Mouse (Mus musculus) layer of hippocampus, adult 11-12 months (tissue): ENCODE measurements around the gene Actr2.
"Not testable (repeated sequence)": the region's sequence is repeated elsewhere in the genome, so short reads cannot be mapped to it uniquely, and the experiment has no call there.

Experiments used
- DNase-seq: peaks from one replicate; pipeline ENCODE4 v3.0.0; 2022; ENCODE audit warnings: low spot score

The Actr2 gene

GRCm38 (mm10) chr11:20045586-20045985 lies 67.1 kb downstream of the Actr2 start:
- no peak for DNase-seq

DNA sequence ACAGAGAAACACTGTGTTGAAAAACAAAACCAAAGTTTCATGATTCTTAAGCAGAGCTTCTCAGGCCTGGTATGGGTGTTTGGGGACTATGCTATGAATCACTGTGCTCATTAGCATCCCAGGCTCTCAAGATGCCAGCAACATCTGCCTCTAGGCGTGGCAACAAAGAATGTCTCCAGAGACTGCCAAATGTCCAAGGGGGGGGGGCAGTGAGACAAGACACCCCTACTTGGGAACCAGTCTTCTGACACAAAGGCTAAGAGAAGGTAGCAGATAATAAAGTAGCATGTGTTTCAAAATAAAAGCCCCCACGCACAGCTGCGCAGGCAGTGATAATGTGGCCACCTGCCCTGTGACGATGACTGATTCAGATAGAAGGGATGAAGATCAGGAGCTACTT lies 69.5 kb downstream of the Actr2 start:
- DNase-seq, result no peak

DNA sequence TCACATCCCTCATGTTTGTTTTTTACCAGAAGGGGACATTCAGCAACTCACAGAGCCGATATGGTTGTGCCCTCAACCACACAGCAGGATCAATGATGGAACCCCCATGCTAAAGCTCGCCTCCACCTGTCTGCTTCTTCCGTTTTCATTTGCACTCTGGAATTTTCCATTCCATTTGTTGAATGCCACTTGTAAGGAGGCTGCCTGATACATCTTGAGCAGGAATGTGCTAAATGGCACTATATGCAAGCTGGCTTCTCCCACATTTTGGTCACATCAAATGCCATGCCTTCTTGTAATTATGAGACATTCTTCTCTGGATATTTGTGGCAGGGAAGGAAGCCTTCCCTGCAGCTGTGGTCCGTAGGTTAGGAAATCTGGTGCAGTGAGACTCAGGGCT lies 70.6 kb downstream of the Actr2 start:
- peak; percentile 39 for DNase-seq

- no peak for DNase-seq
These were observed 71.4 kb downstream of the Actr2 start for GRCm38 (mm10) chr11:20041164-20041920.

GRCm38 (mm10) chr11:20038723-20039122 lies 74.0 kb downstream of the Actr2 start:
- DNase-seq, result peak; percentile 55

DNA sequence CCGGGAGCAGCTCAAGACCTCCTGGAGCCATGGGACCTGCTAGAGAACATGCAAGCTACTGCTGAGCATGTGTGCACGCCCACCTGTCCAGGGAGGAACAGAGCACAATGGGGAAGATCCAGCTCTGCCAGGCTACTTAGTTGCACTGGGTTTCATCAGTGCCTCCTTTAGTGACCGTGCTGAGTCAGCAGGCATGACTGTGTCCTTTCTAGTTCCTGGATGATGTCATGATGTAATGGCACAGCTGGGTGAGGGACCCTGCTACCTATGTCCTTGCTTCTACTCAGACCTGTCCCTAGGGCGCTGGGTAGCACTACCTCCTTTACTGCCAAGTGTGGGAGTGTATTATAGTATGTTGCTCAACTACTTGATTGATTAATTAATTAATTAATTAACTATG lies 75.0 kb downstream of the Actr2 start:
- no peak for DNase-seq

DNA sequence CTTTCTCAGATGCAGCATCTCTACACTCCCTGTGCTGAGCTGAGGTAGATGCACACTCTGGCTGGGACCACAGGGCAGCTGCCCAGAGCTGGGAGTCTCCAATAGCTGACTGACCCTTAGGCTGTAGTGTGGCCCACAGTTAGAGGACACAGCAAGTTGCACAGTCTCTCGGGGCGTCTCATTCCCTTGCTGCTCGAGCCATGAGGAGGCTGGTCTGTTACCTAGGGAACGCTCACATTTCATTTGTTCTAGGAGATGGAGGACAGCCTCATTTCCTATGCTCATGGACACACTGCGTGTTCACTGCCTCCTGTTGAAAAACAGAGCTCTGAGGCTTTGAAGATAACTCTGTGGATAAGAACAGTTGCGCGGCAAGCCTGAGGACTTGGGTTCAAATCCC lies 76.7 kb downstream of the Actr2 start:
- no peak for DNase-seq

- peak; percentile 51 for DNase-seq
These were observed 77.3 kb downstream of the Actr2 start for GRCm38 (mm10) chr11:20035343-20035928.

DNA sequence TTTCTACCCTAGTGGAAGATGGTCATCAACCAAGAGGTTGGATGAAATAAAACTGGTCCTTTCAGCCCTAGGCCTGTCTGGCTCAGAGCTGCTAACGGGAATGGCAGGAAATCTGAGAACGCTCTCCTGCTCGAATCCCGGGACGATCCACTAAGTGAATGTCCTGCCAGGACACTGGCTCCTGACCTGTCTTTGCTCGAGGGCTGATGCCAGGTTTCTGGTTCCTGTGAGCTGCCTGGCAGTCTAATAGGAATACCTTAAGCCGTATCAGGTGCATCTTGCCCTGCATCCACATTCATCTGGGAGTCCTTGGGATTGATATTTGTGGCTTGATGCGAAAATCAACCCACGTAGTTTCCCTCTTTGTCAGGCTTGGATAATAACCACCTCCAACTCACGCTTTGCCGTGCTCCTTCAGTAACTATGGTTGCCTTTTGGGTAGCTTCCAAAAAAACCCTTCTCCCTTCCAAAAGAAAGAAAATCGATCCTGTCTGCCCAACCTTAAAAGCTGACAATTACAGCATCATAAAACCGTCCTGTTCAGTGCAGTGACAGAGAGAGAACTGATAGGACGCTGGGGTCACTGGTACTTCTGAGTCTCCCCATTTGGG lies 78.3 kb downstream of the Actr2 start:
- DNase-seq, result no peak

DNA sequence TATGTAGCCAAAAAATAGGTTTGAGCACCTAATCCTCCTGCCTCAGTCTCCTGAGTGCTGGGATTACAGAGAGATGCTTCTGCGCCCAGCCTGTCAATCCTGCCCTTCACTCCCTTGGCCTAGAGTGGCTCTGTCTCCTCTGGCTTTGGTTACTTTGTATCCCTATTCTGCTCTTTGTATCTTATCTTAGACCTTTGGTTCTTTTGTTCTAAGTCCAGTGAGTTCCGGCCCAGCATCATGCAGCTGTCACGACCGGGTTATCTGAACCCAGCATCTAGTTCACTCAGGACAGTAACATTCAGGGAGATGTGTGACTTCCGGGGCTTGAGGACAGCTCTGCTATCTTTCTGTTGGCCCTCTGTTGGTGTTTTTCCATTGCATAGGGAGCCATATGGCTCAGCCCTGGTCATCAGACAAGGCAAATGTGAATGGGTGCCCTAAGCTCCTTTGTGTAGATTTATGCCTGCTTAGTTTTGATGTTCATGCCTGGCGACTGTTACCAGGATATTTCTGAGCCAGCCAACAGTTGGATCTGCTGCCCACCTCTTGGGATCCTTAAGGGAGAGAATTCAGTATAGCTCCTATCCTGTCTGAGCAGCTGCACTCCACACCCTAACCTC lies 79.1 kb downstream of the Actr2 start:
- DNase-seq, result no peak

DNA sequence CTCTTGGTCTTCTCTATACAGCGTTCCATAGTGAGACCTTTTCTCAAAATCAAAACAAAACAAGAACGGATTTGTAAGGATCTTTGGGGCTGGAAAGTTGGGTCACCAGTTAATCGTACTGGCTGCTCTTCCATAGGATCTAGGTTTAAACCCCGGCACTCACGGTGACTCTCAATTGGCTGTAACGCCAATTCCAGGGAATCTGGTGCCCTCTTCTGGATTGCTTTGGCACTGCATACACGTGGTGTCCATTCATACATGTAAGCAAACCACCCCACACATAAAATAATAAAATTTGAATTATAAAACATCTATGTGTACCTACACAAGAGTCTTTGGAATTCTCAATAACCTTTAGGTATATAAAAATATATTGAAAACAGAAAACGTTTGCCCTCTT lies 81.2 kb downstream of the Actr2 start:
- DNase-seq, result no peak

DNA sequence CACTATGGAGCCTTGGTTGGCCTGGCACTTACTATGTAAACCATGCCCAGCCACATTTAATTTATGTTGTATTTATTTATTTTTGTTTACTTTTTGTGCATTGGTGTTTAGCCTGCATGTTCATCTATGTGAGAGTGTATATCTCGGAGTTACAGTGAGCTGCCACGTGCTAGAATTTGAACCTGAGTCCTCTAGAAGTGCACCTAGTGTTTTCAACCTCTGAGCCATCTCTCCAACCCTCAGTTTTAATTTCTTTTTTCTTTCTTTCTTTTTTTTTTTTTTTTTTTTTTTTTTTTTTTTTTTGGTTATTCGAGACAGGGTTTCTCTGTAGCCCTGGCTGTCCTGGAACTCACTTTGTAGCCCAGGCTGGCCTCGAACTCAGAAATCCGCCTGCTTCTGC lies 81.7 kb downstream of the Actr2 start:
- DNase-seq, result not testable (repeated sequence)

- no peak for DNase-seq
These were observed 83.7 kb downstream of the Actr2 start for GRCm38 (mm10) chr11:20029014-20029413.

DNA sequence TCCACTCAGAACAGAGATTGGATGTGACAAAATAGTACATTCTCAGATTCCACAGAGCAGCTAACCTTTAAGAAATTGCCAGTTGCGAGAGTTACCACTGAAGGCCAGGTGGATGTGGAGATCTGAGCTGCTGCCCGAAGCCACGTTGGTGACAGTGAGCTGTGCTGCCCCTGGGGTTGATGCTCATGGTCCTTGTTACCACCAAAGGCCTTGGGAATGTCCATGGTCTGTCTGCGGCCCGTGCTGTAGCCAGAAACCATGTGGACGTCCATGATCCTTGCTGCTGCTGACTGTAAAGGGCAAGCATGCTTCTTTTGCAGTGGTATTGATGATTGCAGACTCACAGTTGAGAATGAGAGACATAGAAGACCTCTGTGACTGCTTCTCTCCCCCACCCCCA lies 84.3 kb downstream of the Actr2 start:
- no peak for DNase-seq

DNA sequence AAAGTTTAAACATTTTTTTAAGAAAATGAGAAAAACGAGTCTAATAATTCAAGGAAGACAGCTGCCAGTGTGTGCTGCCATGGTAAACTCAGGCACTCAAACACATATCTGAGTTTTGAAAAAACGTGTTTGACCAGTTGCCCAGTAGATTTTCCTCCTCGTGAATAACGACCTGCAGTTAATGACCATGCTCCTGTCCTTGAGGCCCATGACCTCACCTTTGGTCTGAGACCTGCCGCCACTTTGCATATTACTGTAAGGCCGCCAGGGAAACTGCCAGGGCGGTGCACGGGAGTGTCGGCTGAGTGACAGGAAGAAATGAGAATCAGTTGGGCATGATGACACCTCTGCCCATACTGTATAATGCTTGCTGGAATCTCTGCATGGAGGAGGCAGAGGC lies 85.0 kb downstream of the Actr2 start:
- no peak for DNase-seq

GRCm38 (mm10) chr11:20025899-20026298 lies 86.8 kb downstream of the Actr2 start:
- DNase-seq, result no peak

DNA sequence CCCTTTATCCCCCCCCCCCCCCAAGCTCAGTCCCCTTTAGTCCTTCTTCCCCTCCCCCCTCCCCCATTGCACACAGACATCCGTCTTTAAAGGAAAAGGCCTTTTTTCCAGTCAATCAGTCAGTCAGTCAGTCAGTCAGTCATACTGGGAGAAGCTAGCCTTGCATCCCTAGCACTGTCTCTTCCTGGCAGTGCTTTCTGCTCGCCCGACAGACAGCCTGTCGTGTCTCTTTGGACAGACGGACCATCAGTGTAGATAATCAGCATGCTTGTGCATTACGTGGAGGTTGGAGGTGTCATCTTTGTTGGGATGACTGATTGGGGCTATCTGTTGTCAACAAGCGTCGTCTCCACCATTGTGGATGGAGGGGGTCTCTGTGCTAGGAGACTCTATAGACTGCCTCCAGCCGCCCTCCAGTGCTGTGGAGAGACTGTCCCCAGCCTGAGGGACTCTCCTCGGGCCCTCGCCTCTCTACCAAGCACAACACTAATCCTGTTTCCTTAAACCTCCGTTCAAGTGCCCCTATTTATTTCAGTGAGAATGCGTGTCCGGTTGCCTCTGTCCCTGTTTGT lies 89.7 kb downstream of the Actr2 start:
- no peak for DNase-seq

GRCm38 (mm10) chr11:20022462-20022861 lies 90.3 kb downstream of the Actr2 start:
- no peak for DNase-seq

DNA sequence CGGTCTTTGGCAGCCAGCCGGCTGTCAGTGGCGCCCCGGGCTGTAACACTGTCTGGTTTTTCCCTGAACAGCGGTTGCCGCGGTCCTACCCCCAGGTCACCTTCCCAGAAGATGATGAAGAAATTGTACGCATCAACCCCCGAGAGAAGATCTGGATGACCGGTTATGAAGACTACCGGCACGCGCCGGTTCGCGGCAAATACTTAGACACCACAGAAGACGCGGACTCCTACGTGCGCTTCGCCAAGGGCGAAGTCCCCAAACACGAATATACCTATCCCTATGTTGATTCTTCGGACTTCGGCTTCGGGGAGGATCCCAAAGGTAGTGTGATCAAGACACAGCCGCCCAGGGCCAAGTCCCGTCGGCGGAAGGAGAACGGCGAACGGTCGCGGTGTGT lies 92.0 kb downstream of the Actr2 start:
- DNase-seq, result no peak

DNA sequence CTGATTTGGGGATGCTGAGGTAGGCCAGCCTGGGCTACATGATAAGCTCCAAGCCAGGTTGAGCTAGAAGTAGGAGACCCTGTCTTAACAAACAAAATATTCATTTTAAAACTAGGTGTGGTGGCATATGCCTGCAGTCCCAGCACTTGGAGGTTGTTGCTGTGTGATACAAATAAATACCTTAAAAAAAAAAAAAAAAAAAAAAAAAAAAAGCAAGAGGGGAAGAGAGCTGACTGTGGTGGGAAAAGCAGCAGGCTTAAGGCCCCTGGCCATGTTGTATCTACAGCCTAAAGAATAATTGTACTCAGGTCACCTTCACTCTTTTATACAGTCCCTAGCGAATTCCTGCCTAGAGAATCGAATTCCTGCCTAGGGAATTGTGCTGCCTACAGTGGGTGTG lies 93.8 kb downstream of the Actr2 start:
- no peak for DNase-seq

GRCm38 (mm10) chr11:20017937-20018336 lies 94.8 kb downstream of the Actr2 start:
- no peak for DNase-seq

DNA sequence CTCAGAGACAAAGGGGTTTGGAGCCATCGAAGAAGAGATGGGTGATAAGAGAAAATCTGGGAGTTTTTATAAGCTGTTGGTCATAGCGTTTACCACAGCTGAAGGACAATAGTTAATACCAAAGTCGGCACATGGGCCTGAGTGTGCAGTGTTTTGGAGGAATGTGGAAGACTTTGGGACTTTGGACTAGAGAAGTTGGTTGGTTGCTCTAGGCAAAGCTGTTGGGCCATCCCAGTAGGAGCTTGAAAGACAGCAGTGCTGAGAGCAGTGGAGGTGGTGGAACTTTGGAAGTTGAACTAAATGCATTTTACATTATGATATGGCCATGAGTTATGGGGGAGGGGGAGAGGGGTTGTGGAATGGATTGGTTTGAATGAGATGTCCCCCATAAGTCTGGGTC lies 99.3 kb downstream of the Actr2 start:
- DNase-seq, result no peak
